Mouse (Mus musculus) thymus, adult 2 months (tissue): ENCODE measurements around the gene Tmem132c. TPM values are rescaled to one million over a fixed set of nuclear protein-coding genes. Genes with fewer than 3 reads are reported as not detected.

Experiments
- DNase-seq: peaks from one replicate; pipeline ENCODE4 v3.0.0; 2021
- H3K27ac ChIP-seq: fragments of 200-500 bp; 2 replicates; pipeline ENCODE4 v1.5.1; 2012; ENCODE audit warnings: low read length, control low read depth; ENCODE audit not compliant: control insufficient read depth, insufficient read depth
- H3K27me3 ChIP-seq: fragments of 200-500 bp; 2 replicates; pipeline ENCODE4 v1.6.1; 2012; ENCODE audit warnings: mild to moderate bottlenecking, low read length, moderate library complexity, mixed read lengths; ENCODE audit not compliant: control insufficient read depth, insufficient read depth
- H3K36me3 ChIP-seq: fragments of 200-500 bp; 2 replicates; pipeline ENCODE4 v1.6.1; 2012; ENCODE audit warnings: mild to moderate bottlenecking, low read length, moderate library complexity; ENCODE audit not compliant: control insufficient read depth, insufficient read depth
- H3K4me1 ChIP-seq: fragments of 200-500 bp; replicated peaks from 2 replicates; pipeline ENCODE4 v1.6.1; 2012; ENCODE audit warnings: low read length; ENCODE audit not compliant: control insufficient read depth, insufficient read depth
- H3K4me3 ChIP-seq: fragments of 200-500 bp; 2 replicates; pipeline ENCODE4 v1.5.1; 2012; ENCODE audit warnings: mild to moderate bottlenecking, low read length, control low read depth, moderate library complexity; ENCODE audit not compliant: control insufficient read depth, insufficient read depth
- CTCF ChIP-seq: fragments of 200-500 bp; IDR thresholded peaks from 2 replicates; pipeline ENCODE4 v1.5.1; 2012; ENCODE audit warnings: mild to moderate bottlenecking, control low read depth, low read length, moderate library complexity, borderline replicate concordance; ENCODE audit not compliant: control insufficient read depth, poor library complexity, insufficient read depth; ENCODE audit errors: extremely low read depth
- POLR2A ChIP-seq: fragments of 200-500 bp; IDR thresholded peaks from 2 replicates; pipeline ENCODE4 v1.6.1; 2012; ENCODE audit warnings: mild to moderate bottlenecking, low read length, control low read depth, moderate library complexity; ENCODE audit not compliant: control insufficient read depth, poor library complexity, insufficient read depth; ENCODE audit errors: extremely low read depth
- WGBS: fragments of 180-500 bp; shearing (Covaris S2); methylation state at CpG from one replicate; pipeline ENCODE4 v1.1.7; 2018; 5-methylcytosine and 5-hydroxymethylcytosine counted together
- polyA plus RNA-seq: library from polyadenylated mRNA; depleted of rRNA; stranded (reverse); fragments of >200 nt; gene quantifications from 2 replicates; pipeline ENCODE4 v1.2.3, GENCODE M21; 2012

Tmem132c gene
- polyA plus RNA-seq, 1 experiment = 1.5 TPM

GRCm38 (mm10) chr5:127242763-127243160 lies 1.2 kb downstream of the Tmem132c start:
- Histone ChIP-seq H3K27me3 (peaks cover 5% of the 10 kb centered on the region; the same call in 1 of the 2 replicates), H3K36me3 (no peaks in the 10 kb centered on the region), H3K27ac (no peak overlapping the region), H3K4me3 (no peak overlapping the region), H3K4me1 (no peaks in the 10 kb centered on the region)
- TF ChIP-seq CTCF (no peak), POLR2A (no peak)
- 7% methylated on average over 13 of the region's 13 CpGs for WGBS
- DNase-seq = no peak

GRCm38 (mm10) chr5:127243209-127243608 lies 1.6 kb downstream of the Tmem132c start:
- no peak for DNase-seq
- Histone ChIP-seq H3K27me3 (peaks cover 5% of the 10 kb centered on the region; the same call in 1 of the 2 replicates), H3K4me1 (no peaks in the 10 kb centered on the region), H3K4me3 (no peak overlapping the region), H3K36me3 (no peaks in the 10 kb centered on the region), H3K27ac (no peak overlapping the region)
- WGBS = 3% methylated on average over 16 of the region's 16 CpGs
- TF ChIP-seq POLR2A (no peak), CTCF (no peak)

- 15% methylated on average over 13 of the region's 13 CpGs for WGBS
- no peaks in the 10 kb centered on the region for H3K36me3 ChIP-seq
- no peaks in the 10 kb centered on the region for H3K4me1 ChIP-seq
- H3K27me3 ChIP-seq = peaks cover 5% of the 10 kb centered on the region; the same call in 1 of the 2 replicates
- TF ChIP-seq POLR2A (no peak), CTCF (no peak)
- no peak overlapping the region for H3K4me3 ChIP-seq
- no peak for DNase-seq
- H3K27ac ChIP-seq = no peak overlapping the region
Measured at GRCm38 (mm10) chr5:127243611-127244010, 2.0 kb downstream of the Tmem132c start.

- DNase-seq = no peak
- Histone ChIP-seq H3K4me1 (no peaks in the 10 kb centered on the region), H3K27me3 (no peaks in the 10 kb centered on the region), H3K27ac (no peak overlapping the region), H3K4me3 (no peak overlapping the region), H3K36me3 (no peaks in the 10 kb centered on the region)
- TF ChIP-seq CTCF (no peak), POLR2A (no peak)
- WGBS = 72% methylated on average over 2 of the region's 2 CpGs
Measured at GRCm38 (mm10) chr5:127253263-127253662, 11.7 kb downstream of the Tmem132c start.

- Histone ChIP-seq H3K27me3 (no peaks in the 10 kb centered on the region), H3K4me1 (no peaks in the 10 kb centered on the region), H3K36me3 (no peaks in the 10 kb centered on the region), H3K4me3 (no peak overlapping the region), H3K27ac (no peak overlapping the region)
- 76% methylated on average over 11 of the region's 11 CpGs for WGBS
- no peak for DNase-seq
- no peak for TF ChIP-seq CTCF
- TF ChIP-seq POLR2A = no peak
Measured at GRCm38 (mm10) chr5:127256947-127257610, 15.5 kb downstream of the Tmem132c start.

- TF ChIP-seq POLR2A (no peak), CTCF (no peak)
- DNase-seq = no peak
- no peaks in the 10 kb centered on the region for H3K36me3 ChIP-seq
- WGBS = 83% methylated on average over 5 of the region's 5 CpGs
- no peak overlapping the region for H3K27ac ChIP-seq
- H3K4me1 ChIP-seq = no peaks in the 10 kb centered on the region
- H3K27me3 ChIP-seq = no peaks in the 10 kb centered on the region
- no peak overlapping the region for H3K4me3 ChIP-seq
Measured at GRCm38 (mm10) chr5:127262136-127262535, 20.5 kb downstream of the Tmem132c start.
